Mouse (Mus musculus): ENCODE data around the gene Cyb561.

GRCm38 (mm10) chr11:105951601-105952044 is 1.5 kb downstream of the Cyb561 start:
- TF ChIP-seq CTCF (IDR thresholded peaks at IDR 0.05) = no peak
- TF ChIP-seq EP300 (IDR thresholded peaks at IDR 0.05) = no peak

Data from lung, postnatal 0 days (tissue).